Mouse (Mus musculus): ENCODE data around the gene Gigyf1. TPM values are rescaled to one million over a fixed set of nuclear protein-coding genes. Genes with fewer than 3 reads are reported as not detected.

Gigyf1 gene
- total and polyA plus RNA-seq, 3 experiments: 0.98 to 12.3 (median 5.9) TPM

GRCm38 (mm10) chr5:137528247-137528968 lies 10.1 kb downstream of the Gigyf1 start:
- no peak overlapping the region for H3K9ac ChIP-seq (ENCODE audit: insufficient read depth, low read depth)
- no peak for DNase-seq (ENCODE audit: extremely low read depth)
- TF ChIP-seq POLR2AphosphoS2 (IDR thresholded peaks at IDR 0.05; ENCODE audit: low read depth, low read length) (0 out of 2 replicates have a peak, but pooled peaks have one; percentile 35), TCF12 (IDR thresholded peaks at IDR 0.05; ENCODE audit: low read depth, low read length) (no peak)
- no peak overlapping the region for H3K4me2 ChIP-seq (ENCODE audit: insufficient read depth, low read depth, poor library complexity, severe bottlenecking)
- in situ Hi-C loops (cut with MboI; ENCODE audit: low pct_ligation_motif_present, low pct_unique_long_range_greater_than_20kb, low sequenced_read_pairs) (no loop called here), dilution Hi-C loops (cut with MboI; ENCODE audit: extremely low pct_ligation_motif_present, extremely low pct_unique_long_range_greater_than_20kb, low sequenced_read_pairs) (no loop called here)
- H3K27ac ChIP-seq (ENCODE audit: insufficient read depth, low read depth): no peak overlapping the region
- H3K4me3 ChIP-seq (replicated peaks in 1 of 3; ENCODE audit: low read depth in 2 of 3, low read length in 2 of 3, poor library complexity in 1 of 3): no peak overlapping the region
- H3K4me1 ChIP-seq (ENCODE audit: control insufficient read depth in 1 of 2, insufficient read depth in 2 of 2): peaks cover 3 to 33% of the 10 kb centered on the region in 2 experiments; a peak in 2 of 4 replicates
- no peaks in the 10 kb centered on the region for H3K27me3 ChIP-seq (replicated peaks)
- no peaks in the 10 kb centered on the region for H3K9me3 ChIP-seq (replicated peaks; ENCODE audit: low read length)
- H3K79me2 ChIP-seq (replicated peaks; ENCODE audit: control insufficient read depth, extremely low read depth, insufficient read depth, poor library complexity, severe bottlenecking): peaks cover 29% of the 10 kb centered on the region
- peaks cover 59 to 70% of the 10 kb centered on the region in 2 experiments for H3K36me3 ChIP-seq (replicated peaks in 1 of 2; ENCODE audit: control insufficient read depth in 1 of 2, insufficient read depth in 1 of 2, low read length in 1 of 2)

GRCm38 (mm10) chr5:137529221-137529995 lies 11.1 kb downstream of the Gigyf1 start:
- Histone ChIP-seq H3K36me3 (replicated peaks in 1 of 2; ENCODE audit: control insufficient read depth in 1 of 2, insufficient read depth in 1 of 2, low read length in 1 of 2) (peaks cover 49 to 60% of the 10 kb centered on the region in 2 experiments), H3K79me2 (replicated peaks; ENCODE audit: control insufficient read depth, extremely low read depth, insufficient read depth, poor library complexity, severe bottlenecking) (peaks cover 29% of the 10 kb centered on the region), H3K9ac (ENCODE audit: insufficient read depth, low read depth) (no peak overlapping the region), H3K4me2 (ENCODE audit: insufficient read depth, low read depth, poor library complexity, severe bottlenecking) (no peak overlapping the region), H3K4me3 (replicated peaks in 1 of 3; ENCODE audit: low read depth in 2 of 3, low read length in 2 of 3, poor library complexity in 1 of 3) (no peak overlapping the region), H3K27ac (ENCODE audit: insufficient read depth, low read depth) (no peak overlapping the region), H3K27me3 (replicated peaks) (no peaks in the 10 kb centered on the region), H3K4me1 (ENCODE audit: control insufficient read depth in 1 of 2, insufficient read depth in 2 of 2) (peaks cover 3 to 37% of the 10 kb centered on the region in 2 experiments; a peak in 3 of 4 replicates), H3K9me3 (replicated peaks; ENCODE audit: low read length) (no peaks in the 10 kb centered on the region)
- in situ Hi-C loops (cut with MboI; ENCODE audit: low pct_ligation_motif_present, low pct_unique_long_range_greater_than_20kb, low sequenced_read_pairs) (no loop called here), dilution Hi-C loops (cut with MboI; ENCODE audit: extremely low pct_ligation_motif_present, extremely low pct_unique_long_range_greater_than_20kb, low sequenced_read_pairs) (no loop called here)
- no peak for DNase-seq (ENCODE audit: extremely low read depth)
- TF ChIP-seq ETS1 (conservative IDR thresholded peaks at IDR 0.05; ENCODE audit: low read depth, low read length) (no peak), JUND (conservative IDR thresholded peaks at IDR 0.05; ENCODE audit: low read depth, low read length) (no peak), CTCF (conservative IDR thresholded peaks at IDR 0.05 in 1 of 2, IDR thresholded peaks at IDR 0.05 in 1 of 2; ENCODE audit: low read depth in 2 of 2, low read length in 2 of 2) (no peak), UBTF (IDR thresholded peaks at IDR 0.05; ENCODE audit: low read depth, low read length) (no peak), MAFK (IDR thresholded peaks at IDR 0.05; ENCODE audit: insufficient replicate concordance, low read length) (no peak), MAZ (IDR thresholded peaks at IDR 0.05; ENCODE audit: low read depth, low read length) (no peak), POLR2A (IDR thresholded peaks at IDR 0.05; ENCODE audit: low read depth, low read length) (no peak), MYC (IDR thresholded peaks at IDR 0.05; ENCODE audit: low read depth, low read length) (no peak)

- Histone ChIP-seq H3K9ac (ENCODE audit: insufficient read depth, low read depth) (peak overlapping the region; percentile 96; the same call in 1 of the 2 replicates), H3K27ac (ENCODE audit: insufficient read depth, low read depth) (peak overlapping the region; percentile 8; the same call in 1 of the 2 replicates), H3K4me3 (replicated peaks in 1 of 3; ENCODE audit: low read depth in 2 of 3, low read length in 2 of 3, poor library complexity in 1 of 3) (peak overlapping the region; percentile 39 to 93 (median 79)), H3K36me3 (replicated peaks in 1 of 2; ENCODE audit: control insufficient read depth in 1 of 2, insufficient read depth in 1 of 2, low read length in 1 of 2) (peaks cover 43 to 53% of the 10 kb centered on the region in 2 experiments), H3K27me3 (replicated peaks) (no peaks in the 10 kb centered on the region), H3K4me1 (ENCODE audit: control insufficient read depth in 1 of 2, insufficient read depth in 2 of 2) (peaks cover 3 to 41% of the 10 kb centered on the region in 2 experiments; a peak in 3 of 4 replicates), H3K9me3 (replicated peaks; ENCODE audit: low read length) (no peaks in the 10 kb centered on the region), H3K79me2 (replicated peaks; ENCODE audit: control insufficient read depth, extremely low read depth, insufficient read depth, poor library complexity, severe bottlenecking) (peaks cover 29% of the 10 kb centered on the region), H3K4me2 (ENCODE audit: insufficient read depth, low read depth, poor library complexity, severe bottlenecking) (peak overlapping the region; percentile 81)
- DNase-seq (ENCODE audit: extremely low read depth): no peak
- dilution Hi-C loops (cut with MboI; ENCODE audit: extremely low pct_ligation_motif_present, extremely low pct_unique_long_range_greater_than_20kb, low sequenced_read_pairs): no loop called here
- in situ Hi-C loops (cut with MboI; ENCODE audit: low pct_ligation_motif_present, low pct_unique_long_range_greater_than_20kb, low sequenced_read_pairs): loop anchor here (5.0 kb wide), 1 partner anchor 37 kb away; the partner anchor contains the start of gene Tfr2
- TF ChIP-seq ETS1 (conservative IDR thresholded peaks at IDR 0.05; ENCODE audit: low read depth, low read length) (no peak), USF2 (conservative IDR thresholded peaks at IDR 0.05; ENCODE audit: low read depth, low read length) (no peak), MAZ (IDR thresholded peaks at IDR 0.05; ENCODE audit: low read depth, low read length) (no peak), SIN3A (IDR thresholded peaks at IDR 0.05; ENCODE audit: low read length) (no peak), POLR2AphosphoS2 (IDR thresholded peaks at IDR 0.05; ENCODE audit: low read depth, low read length) (no peak), MAX (IDR thresholded peaks at IDR 0.05; ENCODE audit: low read length) (no peak), TBP (conservative IDR thresholded peaks at IDR 0.05; ENCODE audit: low read depth, low read length) (no peak), UBTF (IDR thresholded peaks at IDR 0.05; ENCODE audit: low read depth, low read length) (no peak), HCFC1 (IDR thresholded peaks at IDR 0.05; ENCODE audit: low read depth, low read length) (no peak), TCF12 (IDR thresholded peaks at IDR 0.05; ENCODE audit: low read depth, low read length) (no peak), GABPA (IDR thresholded peaks at IDR 0.05; ENCODE audit: insufficient replicate concordance, low read depth, low read length) (no peak), ZMIZ1 (IDR thresholded peaks at IDR 0.05; ENCODE audit: low read depth, low read length) (no peak), PAX5 (IDR thresholded peaks at IDR 0.05; ENCODE audit: low read length) (no peak), IRF4 (IDR thresholded peaks at IDR 0.05; ENCODE audit: low read depth, low read length) (no peak), JUN (IDR thresholded peaks at IDR 0.05; ENCODE audit: insufficient read depth, low read depth, low read length) (no peak), RAD21 (IDR thresholded peaks at IDR 0.05; ENCODE audit: low read depth, low read length) (no peak)
Observed at GRCm38 (mm10) chr5:137530075-137530474, 11.7 kb downstream of the Gigyf1 start.
